Mouse (Mus musculus) activated CD4-positive, CD25-positive, alpha-beta regulatory T cell, adult 9 weeks (primary cell): ENCODE data around the gene Birc6. TPM values are rescaled to one million over a fixed set of nuclear protein-coding genes. Genes with fewer than 3 reads are reported as not detected.

Source experiments
- polyA plus RNA-seq: library from polyadenylated mRNA; unstranded; fragments of 100-300 nt; shearing (Covaris generic); gene quantifications from one replicate; pipeline ENCODE4 v1.2.1, GENCODE M21; 2017

Gene Birc6
- 47.2 TPM for polyA plus RNA-seq

GRCm38 (mm10) chr17:74527729-74528607 lies at the start of gene Birc6:
TSS of gene Birc6 (plus strand) at chr17:74528295.

GRCm38 (mm10) chr17:74489024-74489900 lies 38.8 kb upstream of the Birc6 start, which contains the start of gene Yipf4:
TSS of gene Yipf4 (plus strand) at chr17:74489493.

GRCm38 (mm10) chr17:74717618-74718151 lies 189.6 kb downstream of the Birc6 start, which contains the start of gene Ttc27:
TSS of gene Ttc27 (plus strand) at chr17:74717732.

Other genes starting within 250 kb of the Birc6 start
- gene Memo1, start 232.8 kb upstream of the Birc6 start, polyA plus RNA-seq, result 54.7 TPM
- 123 TPM for gene Dpy30, start 204.4 kb upstream of the Birc6 start, polyA plus RNA-seq
- 7.3 TPM for gene Spast, start 189.3 kb upstream of the Birc6 start, polyA plus RNA-seq
- 34.2 TPM for gene Slc30a6, start 132.7 kb upstream of the Birc6 start, polyA plus RNA-seq
- 1.2 TPM for gene Nlrc4, start 69.2 kb upstream of the Birc6 start, polyA plus RNA-seq
- gene Yipf4, start 38.8 kb upstream of the Birc6 start, polyA plus RNA-seq, result 18.6 TPM
- 32.5 TPM for gene Ttc27, start 189.4 kb downstream of the Birc6 start, polyA plus RNA-seq